Mouse (Mus musculus) stomach, embryonic 14.5 days (tissue): ENCODE data around the gene Stx1b. TPM values are rescaled to one million over a fixed set of nuclear protein-coding genes. Genes with fewer than 3 reads are reported as not detected.

ENCODE experiments used
- ATAC-seq: fragments of 200-750 bp; cut with Nextera tagmentation; 2 replicates; pipeline ENCODE4 v1.8.0; 2017; ENCODE audit warnings: low read depth, moderate TSS enrichment; ENCODE audit not compliant: insufficient number of reproducible peaks, insufficient read depth, low FRiP score
- H3K27ac ChIP-seq: fragments of 300-500 bp; sonication (generic); 2 replicates; pipeline ENCODE4 v1.5.1; 2014; ENCODE audit warnings: mild to moderate bottlenecking, low read length, moderate library complexity, mixed read lengths
- H3K27me3 ChIP-seq: fragments of 300-500 bp; sonication (generic); 2 replicates; pipeline ENCODE4 v1.6.1; 2014; ENCODE audit warnings: low read length, control low read depth, mixed read lengths; ENCODE audit not compliant: control insufficient read depth, insufficient read depth
- H3K36me3 ChIP-seq: fragments of 300-500 bp; sonication (generic); 2 replicates; pipeline ENCODE4 v1.6.1; 2014; ENCODE audit warnings: mild to moderate bottlenecking, control low read depth, low read length, moderate library complexity, mixed read lengths; ENCODE audit not compliant: control insufficient read depth, insufficient read depth
- H3K4me1 ChIP-seq: fragments of 300-500 bp; sonication (generic); 2 replicates; pipeline ENCODE4 v1.6.1; 2014; ENCODE audit warnings: low read length, control low read depth, mixed read lengths; ENCODE audit not compliant: control insufficient read depth, insufficient read depth
- H3K4me2 ChIP-seq: fragments of 300-500 bp; sonication (generic); replicated peaks from 2 replicates; pipeline ENCODE4 v1.6.1; 2014; ENCODE audit warnings: low read depth, low read length, control low read depth
- H3K4me3 ChIP-seq: fragments of 300-500 bp; sonication (generic); 2 replicates; pipeline ENCODE4 v1.5.1; 2014; ENCODE audit warnings: low read depth, low read length, control low read depth
- H3K9ac ChIP-seq: fragments of 300-500 bp; sonication (generic); replicated peaks from 2 replicates; pipeline ENCODE4 v1.6.1; 2014; ENCODE audit warnings: low read depth, mild to moderate bottlenecking, control low read depth, low read length, moderate library complexity, mixed read lengths
- H3K9me3 ChIP-seq: fragments of 300-500 bp; sonication (generic); 2 replicates; pipeline ENCODE4 v1.6.1; 2016; ENCODE audit warnings: low read depth, low read length, control low read depth; ENCODE audit not compliant: control insufficient read depth
- WGBS: fragments of 180-500 bp; shearing (Covaris S2); extraction: QIAGEN DNeasy Blood & Tissue Kit; methylation state at CpG from one replicate; pipeline ENCODE4 v1.1.7; 2014; 5-methylcytosine and 5-hydroxymethylcytosine counted together
- polyA plus RNA-seq: library from polyadenylated mRNA; unstranded; fragments of >200 nt; fragmentation: Nextera tagmentation; extraction: Ambion mirVana; gene quantifications from 2 replicates; pipeline ENCODE4 v1.2.1, GENCODE M21; 2014

The Stx1b gene
- polyA plus RNA-seq, 1 experiment from 2014 or later = 6.3 TPM

DNA sequence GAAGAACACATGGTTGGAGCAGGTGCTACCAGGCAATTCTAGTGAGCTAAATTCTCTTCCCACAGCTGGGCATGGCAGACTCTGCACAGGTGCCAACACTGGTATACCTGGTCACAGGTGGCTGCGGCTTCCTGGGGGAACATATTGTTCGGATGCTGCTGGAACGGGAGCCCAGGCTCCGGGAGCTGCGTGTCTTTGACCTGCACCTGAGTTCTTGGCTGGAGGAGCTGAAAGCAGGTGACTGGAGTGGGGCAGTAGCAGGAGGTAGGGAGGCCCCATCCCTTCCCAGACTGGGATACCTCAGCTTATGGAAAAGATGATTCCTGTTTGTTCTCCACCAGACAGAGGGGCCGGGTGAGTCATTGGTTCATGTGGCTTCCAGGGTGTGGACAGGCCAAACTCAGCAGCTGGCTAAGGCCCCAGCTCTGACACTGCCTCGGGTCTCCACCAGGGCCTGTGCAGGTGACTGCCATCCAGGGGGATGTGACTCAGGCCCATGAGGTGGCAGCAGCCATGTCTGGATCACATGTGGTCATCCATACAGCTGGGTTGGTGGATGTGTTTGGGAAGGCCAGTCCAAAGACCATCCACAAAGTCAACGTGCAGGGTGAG is 23.2 kb downstream of the Stx1b start:
- H3K4me1 ChIP-seq = no peaks in the 10 kb centered on the region; the same call in 1 of the 2 replicates
- peaks cover 42% of the 10 kb centered on the region for H3K36me3 ChIP-seq
- ATAC-seq = no peak
- H3K27me3 ChIP-seq = no peaks in the 10 kb centered on the region
- no peak overlapping the region for H3K27ac ChIP-seq
- H3K4me2 ChIP-seq = peak overlapping the region; percentile 40
- peak overlapping the region; percentile 19; the same call in 1 of the 2 replicates for H3K4me3 ChIP-seq
- no peaks in the 10 kb centered on the region for H3K9me3 ChIP-seq
- no peak overlapping the region for H3K9ac ChIP-seq
- 88% methylated on average over 8 of the region's 8 CpGs for WGBS

- 23% methylated on average over 6 of the region's 6 CpGs for WGBS
- Histone ChIP-seq H3K36me3 (peaks cover 48% of the 10 kb centered on the region), H3K9ac (no peak within 1 kb of the TSS), H3K4me2 (peak within 1 kb of the TSS; percentile 40), H3K27ac (no peak within 1 kb of the TSS), H3K27me3 (no peaks in the 10 kb centered on the region), H3K9me3 (no peaks in the 10 kb centered on the region), H3K4me1 (no peaks in the 10 kb centered on the region; the same call in 1 of the 2 replicates), H3K4me3 (peak within 1 kb of the TSS; percentile 19)
- peak; percentile 87 for ATAC-seq
Measured at GRCm38 (mm10) chr7:127800435-127801009, 23.8 kb downstream of the Stx1b start, which contains the start of gene Hsd3b7. Hsd3b7 (plus strand) TSS chr7:127800604.

DNA sequence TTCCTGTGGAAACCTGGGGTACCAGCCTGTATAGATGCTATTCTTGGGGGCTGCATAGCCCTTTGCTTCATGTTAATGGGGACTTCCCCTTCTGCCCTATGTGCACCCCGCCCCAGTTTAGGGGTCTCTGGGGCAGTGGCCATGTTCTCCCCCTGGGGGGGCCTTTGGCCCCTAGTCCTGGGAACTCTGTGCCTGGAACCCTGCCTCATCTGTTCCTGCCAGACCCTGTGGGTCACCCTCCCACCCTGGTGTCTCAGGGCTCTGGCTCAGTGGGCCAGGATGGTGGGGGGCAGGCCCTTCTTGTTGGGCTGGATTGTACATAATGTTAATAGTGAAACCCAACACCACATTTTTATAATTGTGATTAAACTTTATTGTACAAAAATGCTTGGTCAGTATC is 24.6 kb downstream of the Stx1b start:
- no peak overlapping the region for H3K9ac ChIP-seq
- ATAC-seq = no peak
- H3K27ac ChIP-seq = no peak overlapping the region
- H3K4me3 ChIP-seq = no peak overlapping the region
- no peaks in the 10 kb centered on the region for H3K27me3 ChIP-seq
- H3K4me2 ChIP-seq = no peak overlapping the region
- 88% methylated on average over 1 of the region's 1 CpGs for WGBS
- no peaks in the 10 kb centered on the region for H3K9me3 ChIP-seq
- no peaks in the 10 kb centered on the region; the same call in 1 of the 2 replicates for H3K4me1 ChIP-seq
- H3K36me3 ChIP-seq = peaks cover 55% of the 10 kb centered on the region

DNA sequence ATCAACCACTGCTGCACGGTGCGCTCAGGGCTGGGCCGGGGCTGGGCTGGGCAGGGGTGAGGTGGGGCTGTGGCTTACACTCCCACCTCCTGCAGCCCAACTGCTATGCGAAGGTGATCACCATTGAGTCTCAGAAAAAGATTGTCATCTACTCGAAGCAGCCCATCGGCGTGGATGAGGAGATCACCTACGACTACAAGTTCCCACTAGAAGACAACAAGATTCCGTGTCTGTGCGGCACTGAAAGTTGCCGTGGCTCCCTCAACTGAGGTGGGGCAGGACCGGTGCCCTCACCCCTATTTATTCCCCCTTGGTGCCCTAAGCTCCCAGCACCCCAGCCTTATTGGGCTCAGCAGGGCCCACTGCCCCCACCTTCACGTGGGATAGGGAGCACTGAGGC is 25.1 kb downstream of the Stx1b start:
- Histone ChIP-seq H3K36me3 (peaks cover 57% of the 10 kb centered on the region), H3K4me1 (no peaks in the 10 kb centered on the region; the same call in 1 of the 2 replicates), H3K9ac (no peak overlapping the region), H3K4me3 (no peak overlapping the region), H3K4me2 (no peak overlapping the region), H3K9me3 (no peaks in the 10 kb centered on the region), H3K27ac (no peak overlapping the region), H3K27me3 (no peaks in the 10 kb centered on the region)
- WGBS = 91% methylated on average over 13 of the region's 13 CpGs
- ATAC-seq = no peak

- H3K36me3 ChIP-seq = peaks cover 60% of the 10 kb centered on the region
- 92% methylated on average over 4 of the region's 4 CpGs for WGBS
Measured at GRCm38 (mm10) chr7:127798591-127798990, 25.8 kb downstream of the Stx1b start.

DNA sequence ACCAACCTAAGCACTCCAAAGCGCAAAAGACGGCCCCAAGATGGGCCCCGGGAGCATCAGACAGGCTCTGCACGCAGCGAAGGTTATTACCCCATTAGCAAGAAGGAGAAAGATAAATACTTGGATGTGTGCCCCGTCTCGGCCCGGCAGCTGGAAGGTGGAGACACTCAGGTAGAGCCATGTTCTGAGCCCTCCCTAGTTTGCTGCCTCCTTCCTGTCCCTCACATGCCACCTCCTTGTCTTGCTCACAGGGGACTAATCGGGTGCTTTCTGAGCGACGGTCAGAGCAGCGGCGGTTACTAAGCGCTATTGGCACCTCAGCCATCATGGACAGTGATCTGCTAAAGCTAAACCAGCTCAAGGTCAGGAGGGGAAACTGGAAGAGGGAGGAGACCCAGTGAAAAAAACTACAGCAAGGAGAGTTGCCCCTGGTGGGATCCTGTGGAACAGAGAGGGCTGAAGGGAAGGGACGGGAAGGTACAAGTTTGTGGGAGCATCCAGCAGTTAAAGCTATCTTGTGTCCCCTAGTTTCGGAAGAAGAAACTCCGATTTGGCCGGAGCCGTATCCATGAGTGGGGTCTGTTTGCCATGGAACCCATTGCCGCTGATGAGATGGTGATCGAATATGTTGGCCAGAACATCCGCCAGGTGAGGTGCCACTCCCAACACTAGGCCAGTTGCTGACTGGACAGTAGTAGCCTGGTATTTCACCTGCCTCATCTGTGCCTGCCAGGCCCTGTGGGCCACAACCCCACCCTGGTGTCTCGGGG is 27.1 kb downstream of the Stx1b start:
- Histone ChIP-seq H3K9ac (no peak overlapping the region), H3K4me1 (no peaks in the 10 kb centered on the region; the same call in 1 of the 2 replicates), H3K36me3 (peaks cover 64% of the 10 kb centered on the region), H3K9me3 (no peaks in the 10 kb centered on the region), H3K4me3 (no peak overlapping the region), H3K27ac (no peak overlapping the region), H3K27me3 (no peaks in the 10 kb centered on the region), H3K4me2 (no peak overlapping the region)
- no peak for ATAC-seq
- 90% methylated on average over 23 of the region's 23 CpGs for WGBS

More at GRCm38 (mm10) chr7:127798591-127798990, 25.8 kb downstream of the Stx1b start:
- Histone ChIP-seq H3K4me2 (no peak overlapping the region), H3K27ac (no peak overlapping the region), H3K9me3 (no peaks in the 10 kb centered on the region), H3K9ac (no peak overlapping the region), H3K4me3 (no peak overlapping the region), H3K27me3 (no peaks in the 10 kb centered on the region), H3K4me1 (no peaks in the 10 kb centered on the region; the same call in 1 of the 2 replicates)
- no peak for ATAC-seq

GRCm38 (mm10) chr7:127785308-127785707 is 39.0 kb downstream of the Stx1b start, which contains the start of gene Gm49388:
Gm49388 (plus strand) TSS chr7:127785608.
- Histone ChIP-seq H3K4me1 (no peaks in the 10 kb centered on the region), H3K36me3 (peaks cover 87% of the 10 kb centered on the region), H3K9ac (no peak within 1 kb of the TSS), H3K27ac (no peak within 1 kb of the TSS), H3K4me2 (no peak within 1 kb of the TSS), H3K4me3 (no peak within 1 kb of the TSS), H3K9me3 (no peaks in the 10 kb centered on the region), H3K27me3 (no peaks in the 10 kb centered on the region)
- ATAC-seq = no peak
- 91% methylated on average over 7 of the region's 7 CpGs for WGBS

GRCm38 (mm10) chr7:127778350-127778749 is 46.0 kb downstream of the Stx1b start:
- peak overlapping the region; percentile 91 for H3K4me2 ChIP-seq
- peaks cover 37% of the 10 kb centered on the region for H3K36me3 ChIP-seq
- H3K9ac ChIP-seq = peak overlapping the region; percentile 93
- no peaks in the 10 kb centered on the region for H3K9me3 ChIP-seq
- peaks cover 7% of the 10 kb centered on the region for H3K4me1 ChIP-seq
- no peak for ATAC-seq
- WGBS = 76% methylated on average over 4 of the region's 4 CpGs
- peak overlapping the region; percentile 99; the same call in 1 of the 2 replicates for H3K27ac ChIP-seq
- no peaks in the 10 kb centered on the region for H3K27me3 ChIP-seq
- H3K4me3 ChIP-seq = peak overlapping the region; percentile 85
